Comparison of ENCODE assay signal across 17 mouse cellular contexts in genomic region chr10:77690356-77690807, GRCm38 (mm10). TPM values are rescaled to one million over a fixed set of nuclear protein-coding genes. Genes with fewer than 3 reads are reported as not detected.
DNase-seq lines count a peak whose midpoint lies in the region; ATAC-seq and TF ChIP-seq lines count a peak whose summit lies in the region.
"Not testable (repeated sequence)": the region's sequence is repeated elsewhere in the genome, so short reads cannot be mapped to it uniquely, and the experiment has no call there.
"Had no signal": no experiment of that assay in that cellular context is flagged by ENCODE, and none has a peak within 500 bp of the region (broad histone marks: within the 10 kb centered on the region; RNA-seq: fewer than 3 reads in every experiment).

Gene Gm19402 (minus strand): TSS chr10:77690757.

- not testable (repeated sequence) for ATAC-seq in forebrain, embryonic 13.5 days; midbrain, embryonic 12.5 days (ENCODE audit: low FRiP score, low read depth)

- H3K4me1 ChIP-seq in forebrain, embryonic 10.5 days, result peaks cover 47% of the 10 kb centered on the region
- H3K4me1 ChIP-seq in forebrain, embryonic 13.5 days, result not testable (repeated sequence)
- peaks cover 38% of the 10 kb centered on the region for H3K4me1 ChIP-seq in hindbrain, embryonic 10.5 days (replicated peaks)
- H3K4me1 ChIP-seq in midbrain, embryonic 12.5 days, result peaks cover 17% of the 10 kb centered on the region

- H3ac ChIP-seq in myocyte (ENCODE audit: control insufficient read depth, insufficient read length), result not testable (repeated sequence)

- not testable (repeated sequence) for H3K9ac ChIP-seq in forebrain, embryonic 13.5 days; midbrain, embryonic 12.5 days (replicated peaks)

- H3K27me3 ChIP-seq in forebrain, embryonic 10.5 days (ENCODE audit: poor library complexity, severe bottlenecking), result peaks cover 55% of the 10 kb centered on the region
- peaks cover 25% of the 10 kb centered on the region for H3K27me3 ChIP-seq in forebrain, embryonic 13.5 days
- peaks cover 39% of the 10 kb centered on the region for H3K27me3 ChIP-seq in hindbrain, embryonic 10.5 days (ENCODE audit: insufficient read depth, poor library complexity, severe bottlenecking)
- H3K27me3 ChIP-seq in midbrain, embryonic 12.5 days, result peaks cover 37% of the 10 kb centered on the region
- peaks cover 52% of the 10 kb centered on the region for H3K27me3 ChIP-seq in myocyte (ENCODE audit: control insufficient read depth, insufficient read depth, insufficient read length)

- H3K79me2 ChIP-seq in myocyte (ENCODE audit: control insufficient read depth, insufficient read depth), result not testable (repeated sequence)

- TF ChIP-seq POLR2A in myocyte (IDR thresholded peaks at IDR 0.05; ENCODE audit: insufficient read length, low read depth), result not testable (repeated sequence)

- 60% methylated on average over 3 of the region's 3 CpGs for WGBS in forebrain, embryonic 10.5 days
- 56% methylated on average over 3 of the region's 3 CpGs for WGBS in forebrain, embryonic 13.5 days
- WGBS in hindbrain, embryonic 10.5 days, result 62% methylated on average over 3 of the region's 3 CpGs
- 66% methylated on average over 3 of the region's 3 CpGs for WGBS in midbrain, embryonic 12.5 days

- H3K36me3 ChIP-seq in forebrain, embryonic 10.5 days (replicated peaks); forebrain, embryonic 13.5 days (ENCODE audit: poor library complexity, severe bottlenecking); hindbrain, embryonic 10.5 days; midbrain, embryonic 12.5 days; myocyte (ENCODE audit: control insufficient read depth, insufficient read depth): not testable (repeated sequence)

- H3K9me3 ChIP-seq in forebrain, embryonic 10.5 days; forebrain, embryonic 13.5 days (replicated peaks); hindbrain, embryonic 10.5 days; midbrain, embryonic 12.5 days: not testable (repeated sequence)

- peak within 1 kb of the TSS; percentile 35; the same call in 1 of the 2 replicates for H3K27ac ChIP-seq in forebrain, embryonic 10.5 days
- H3K27ac ChIP-seq in forebrain, embryonic 13.5 days, result peak within 1 kb of the TSS; percentile 48; the same call in 1 of the 2 replicates
- 0 out of 2 replicates have a peak within 1 kb of the TSS, but pooled peaks have one; percentile 4 for H3K27ac ChIP-seq in hindbrain, embryonic 10.5 days
- H3K27ac ChIP-seq in midbrain, embryonic 12.5 days (replicated peaks), result 0 out of 2 replicates have a peak within 1 kb of the TSS, but pooled peaks have one; percentile 40

- not testable (repeated sequence) for H3K4me3 ChIP-seq in forebrain, embryonic 10.5 days; forebrain, embryonic 13.5 days; hindbrain, embryonic 10.5 days; midbrain, embryonic 12.5 days; myocyte

- H3K4me2 ChIP-seq in forebrain, embryonic 13.5 days; midbrain, embryonic 12.5 days (replicated peaks); myocyte (ENCODE audit: low read depth): not testable (repeated sequence)

- DNase-seq in forebrain, embryonic 10.5 days (ENCODE audit: extremely low spot score, low spot score); hindbrain, embryonic 10.5 days (ENCODE audit: low spot score): not testable (repeated sequence)

TF ChIP-seq in myocyte, 11 proteins besides CTCF, POLR2A, EP300 and RAD21:
- peak in 2 of 3 experiments; percentile 48 to 74 for TF ChIP-seq MYOG (IDR thresholded peaks at IDR 0.05; ENCODE audit: control insufficient read depth in 1 of 3, insufficient read depth in 1 of 3, insufficient read length in 2 of 3, low read depth in 2 of 3)
- TF ChIP-seq MYOD1 (IDR thresholded peaks at IDR 0.05; ENCODE audit: control insufficient read depth in 1 of 3, insufficient read length in 2 of 3, low read depth in 2 of 3), result peak in 2 of 3 experiments; percentile 30 to 72
- TF ChIP-seq TCF3 (IDR thresholded peaks at IDR 0.05; ENCODE audit: insufficient read length, low read depth), result peak; percentile 80

RNA-seq across cellular contexts. Expression of gene Gm19402, which starts in this region (rescaled TPM):
- not detected in 2 replicates for polyA plus RNA-seq in forebrain, embryonic 10.5 days (2016; fragmentation: Nextera tagmentation; extraction: Ambion mirVana)
- not detected in 2 replicates for polyA plus RNA-seq in forebrain, embryonic 13.5 days (2015; fragmentation: Nextera tagmentation; extraction: Ambion mirVana)
- polyA plus RNA-seq in hindbrain, embryonic 10.5 days (2016; fragmentation: Nextera tagmentation; extraction: Ambion mirVana), result not detected in 2 replicates
- not detected in 2 replicates for polyA plus RNA-seq in midbrain, embryonic 12.5 days (2016; fragmentation: Nextera tagmentation; extraction: Ambion mirVana)
- polyA plus RNA-seq in myocyte (2012; fragmentation: generic; extraction: Trizol), result not detected
- polyA plus RNA-seq: activated CD4-positive, CD25-positive, alpha-beta regulatory T cell, adult 4 months; CD4-positive, CD25-positive, alpha-beta regulatory T cell, adult 4 months; cerebellum, adult 2 months; cortical plate, adult 2 months; embryonic facial prominence, embryonic 10.5 days; embryonic facial prominence, embryonic 12.5 days; embryonic facial prominence, embryonic 14.5 days; forebrain, embryonic 14.5 days; forebrain, embryonic 16.5 days; frontal cortex, adult 2 months; G1E; Patski had no signal
